Mouse (Mus musculus): ENCODE results near the gene Ggact.

GRCm38 (mm10) chr14:122784701-122785100 is 128.9 kb downstream of the Ggact start:
- TF ChIP-seq ZC3H11A (IDR thresholded peaks at IDR 0.05; ENCODE audit: borderline replicate concordance, low read depth, low read length) (no peak), ZNF384 (IDR thresholded peaks at IDR 0.05; ENCODE audit: low read depth, low read length) (no peak), HCFC1 (IDR thresholded peaks at IDR 0.05; ENCODE audit: borderline replicate concordance, insufficient read depth, low read length) (no peak), CHD2 (IDR thresholded peaks at IDR 0.05; ENCODE audit: low read depth, low read length) (no peak), MAFK (IDR thresholded peaks at IDR 0.05; ENCODE audit: insufficient read depth, low read depth, low read length) (no peak)

Measured in ES-E14 (cell line).